Mouse (Mus musculus) spleen, adult 10 weeks (tissue): Measurements from ENCODE around the gene Lrrn4cl. TPM values are rescaled to one million over a fixed set of nuclear protein-coding genes. Genes with fewer than 3 reads are reported as not detected.

Experiments used
- polyA plus RNA-seq: library from polyadenylated mRNA; stranded (reverse); fragments of 350-450 nt; fragmentation: Illumina TruSeq; extraction: RNeasy Lipid Tissue Mini Kit (QIAGEN cat#74804); gene quantifications from one replicate; pipeline ENCODE4 v1.2.3, GENCODE M21; 2015; ENCODE audit warnings: low replicate concordance; ENCODE audit not compliant: insufficient read depth

Lrrn4cl gene
- polyA plus RNA-seq, 1 experiment from 2014 or later = 0.33 TPM

Other genes starting within 250 kb of the Lrrn4cl start
- not detected for gene Slc22a6, start 232.7 kb upstream of the Lrrn4cl start, polyA plus RNA-seq
- not detected for gene Chrm1, start 187.0 kb upstream of the Lrrn4cl start, polyA plus RNA-seq
- gene Slc3a2, start 127.4 kb upstream of the Lrrn4cl start, polyA plus RNA-seq = 149 TPM
- gene Wdr74, start 114.9 kb upstream of the Lrrn4cl start, polyA plus RNA-seq = 70.3 TPM
- gene 1700092M07Rik, start 110.0 kb upstream of the Lrrn4cl start, polyA plus RNA-seq = not detected
- gene Stx5a, start 109.4 kb upstream of the Lrrn4cl start, polyA plus RNA-seq = 145 TPM
- 395 TPM for gene Nxf1, start 93.7 kb upstream of the Lrrn4cl start, polyA plus RNA-seq
- 36.9 TPM for gene Tmem223, start 79.8 kb upstream of the Lrrn4cl start, polyA plus RNA-seq
- 89.0 TPM for gene Tmem179b, start 76.3 kb upstream of the Lrrn4cl start, polyA plus RNA-seq
- gene Taf6l, start 64.4 kb upstream of the Lrrn4cl start, polyA plus RNA-seq = 4.8 TPM
- 131 TPM for gene Polr2g, start 52.2 kb upstream of the Lrrn4cl start, polyA plus RNA-seq
- gene Zbtb3, start 48.2 kb upstream of the Lrrn4cl start, polyA plus RNA-seq = 3.1 TPM
- 67.2 TPM for gene Ttc9c, start 31.4 kb upstream of the Lrrn4cl start, polyA plus RNA-seq
- gene Hnrnpul2, start 30.8 kb upstream of the Lrrn4cl start, polyA plus RNA-seq = 172 TPM
- not detected for gene AC129217.1, start 21.0 kb upstream of the Lrrn4cl start, polyA plus RNA-seq
- 33.6 TPM for gene Bscl2, start 13.3 kb upstream of the Lrrn4cl start, polyA plus RNA-seq
- 0.14 TPM for gene Gng3, start 11.6 kb upstream of the Lrrn4cl start, polyA plus RNA-seq
- 103 TPM for gene Ubxn1, start 20.7 kb downstream of the Lrrn4cl start, polyA plus RNA-seq
- 14.9 TPM for gene Uqcc3, start 30.2 kb downstream of the Lrrn4cl start, polyA plus RNA-seq
- 85.8 TPM for gene Lbhd1, start 33.0 kb downstream of the Lrrn4cl start, polyA plus RNA-seq
- gene Gm49403, start 33.2 kb downstream of the Lrrn4cl start, polyA plus RNA-seq = not detected
- gene 1810009A15Rik, start 38.1 kb downstream of the Lrrn4cl start, polyA plus RNA-seq = 31.6 TPM
- gene Gm49416, start 38.2 kb downstream of the Lrrn4cl start, polyA plus RNA-seq = not detected
- 8.5 TPM for gene Ints5, start 42.2 kb downstream of the Lrrn4cl start, polyA plus RNA-seq
- 156 TPM for gene Ganab, start 47.3 kb downstream of the Lrrn4cl start, polyA plus RNA-seq
- gene B3gat3, start 69.6 kb downstream of the Lrrn4cl start, polyA plus RNA-seq = 44.8 TPM
- 3.7 TPM for gene Rom1, start 78.6 kb downstream of the Lrrn4cl start, polyA plus RNA-seq
- 68.8 TPM for gene Eml3, start 78.8 kb downstream of the Lrrn4cl start, polyA plus RNA-seq
- gene Mta2, start 91.1 kb downstream of the Lrrn4cl start, polyA plus RNA-seq = 192 TPM
- gene Tut1, start 103.1 kb downstream of the Lrrn4cl start, polyA plus RNA-seq = 24.7 TPM
- 623 TPM for gene Eef1g, start 116.3 kb downstream of the Lrrn4cl start, polyA plus RNA-seq
- 88.3 TPM for gene Ahnak, start 138.5 kb downstream of the Lrrn4cl start, polyA plus RNA-seq
- not detected for gene Scgb1a1, start 237.2 kb downstream of the Lrrn4cl start, polyA plus RNA-seq